Mouse (Mus musculus) forebrain, embryonic 10.5 days (tissue): ENCODE measurements around the gene Slc12a4. TPM values are rescaled to one million over a fixed set of nuclear protein-coding genes. Genes with fewer than 3 reads are reported as not detected.
"Not testable (repeated sequence)": the region's sequence is repeated elsewhere in the genome, so short reads cannot be mapped to it uniquely, and the experiment has no call there.

Experiments used
- DNase-seq: peaks from one replicate; pipeline ENCODE4 v3.0.0-alpha.2; 2017; ENCODE audit warnings: low spot score; ENCODE audit errors: extremely low spot score
- H3K27ac ChIP-seq: fragments of 300-500 bp; sonication (generic); 2 replicates; pipeline ENCODE4 v1.5.1; 2016; ENCODE audit warnings: mild to moderate bottlenecking
- H3K27me3 ChIP-seq: fragments of 300-500 bp; sonication (generic); 2 replicates; pipeline ENCODE4 v1.6.1; 2016; ENCODE audit warnings: mild to moderate bottlenecking; ENCODE audit not compliant: poor library complexity, severe bottlenecking
- H3K36me3 ChIP-seq: fragments of 300-500 bp; sonication (generic); replicated peaks from 2 replicates; pipeline ENCODE4 v1.6.1; 2016; ENCODE audit warnings: mild to moderate bottlenecking, moderate library complexity
- H3K4me1 ChIP-seq: fragments of 300-500 bp; sonication (generic); 2 replicates; pipeline ENCODE4 v1.6.1; 2016
- H3K4me3 ChIP-seq: fragments of 300-500 bp; sonication (generic); 2 replicates; pipeline ENCODE4 v1.5.1; 2016; ENCODE audit warnings: mild to moderate bottlenecking, moderate library complexity
- H3K9me3 ChIP-seq: fragments of 300-500 bp; sonication (generic); 2 replicates; pipeline ENCODE4 v1.6.1; 2016; ENCODE audit warnings: mild to moderate bottlenecking, moderate library complexity
- WGBS: fragments of 180-500 bp; shearing (Covaris S2); methylation state at CpG from one replicate; pipeline ENCODE4 v1.1.7; 2016; 5-methylcytosine and 5-hydroxymethylcytosine counted together
- polyA plus RNA-seq: library from polyadenylated mRNA; unstranded; fragments of >200 nt; fragmentation: Nextera tagmentation; extraction: Ambion mirVana; gene quantifications from 2 replicates; pipeline ENCODE4 v1.2.1, GENCODE M21; 2016

Slc12a4 gene
- polyA plus RNA-seq, 1 experiment from 2014 or later = 14.9 TPM

DNA sequence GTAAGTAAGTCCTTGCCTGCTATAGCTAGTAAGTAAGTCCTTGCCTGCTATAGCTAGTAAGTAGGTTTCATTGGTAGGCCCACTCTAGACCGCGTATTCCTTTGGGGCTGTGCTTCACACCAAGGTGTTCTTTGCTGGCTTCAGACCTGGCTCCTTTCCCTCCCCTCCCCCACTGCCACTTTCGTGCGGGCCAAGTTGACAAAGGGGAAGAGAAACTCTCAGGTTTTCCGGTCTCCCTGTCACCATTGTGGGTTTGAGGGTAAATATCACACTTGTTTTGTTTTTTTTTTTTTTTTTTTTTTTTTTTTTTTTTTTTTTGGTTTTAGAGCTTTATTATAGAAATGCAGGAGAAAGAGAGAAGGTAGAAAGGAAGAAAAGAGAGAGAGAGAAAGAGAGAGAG is 26.6 kb upstream of the Slc12a4 start:
- no peaks in the 10 kb centered on the region for H3K36me3 ChIP-seq
- H3K4me1 ChIP-seq = peaks cover 9% of the 10 kb centered on the region; the same call in 1 of the 2 replicates
- WGBS = 70% methylated on average over 5 of the region's 5 CpGs
- no peak overlapping the region for H3K4me3 ChIP-seq
- 0 out of 2 replicates have a peak, but pooled peaks cover 5% of the 10 kb centered on the region for H3K27me3 ChIP-seq
- no peak for DNase-seq
- H3K9me3 ChIP-seq = no peaks in the 10 kb centered on the region
- H3K27ac ChIP-seq = no peak overlapping the region

DNA sequence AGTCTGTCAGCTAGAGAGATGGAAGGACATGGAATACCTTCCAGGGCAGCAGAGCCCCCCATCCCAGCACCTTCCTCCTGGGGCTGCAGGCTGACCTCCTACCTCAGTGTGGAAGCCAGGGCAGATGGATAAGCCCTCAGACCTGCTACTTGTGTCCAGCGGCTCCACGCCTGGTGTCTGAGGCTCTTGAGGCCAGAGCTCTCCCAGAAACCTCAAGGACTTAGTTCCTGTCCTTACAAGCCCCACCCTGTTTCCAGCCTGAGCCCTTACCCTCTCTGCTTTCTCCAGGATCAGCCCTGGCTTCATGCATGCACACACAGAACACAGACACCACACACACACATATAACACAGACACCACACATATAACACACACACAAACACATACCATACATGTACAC is 25.6 kb upstream of the Slc12a4 start:
- WGBS = 86% methylated on average over 2 of the region's 2 CpGs
- H3K4me1 ChIP-seq = peaks cover 9% of the 10 kb centered on the region; the same call in 1 of the 2 replicates
- H3K27me3 ChIP-seq = 0 out of 2 replicates have a peak, but pooled peaks cover 5% of the 10 kb centered on the region
- no peak for DNase-seq
- H3K36me3 ChIP-seq = no peaks in the 10 kb centered on the region
- peak overlapping the region; percentile 65 for H3K27ac ChIP-seq
- H3K9me3 ChIP-seq = no peaks in the 10 kb centered on the region
- H3K4me3 ChIP-seq = no peak overlapping the region

DNA sequence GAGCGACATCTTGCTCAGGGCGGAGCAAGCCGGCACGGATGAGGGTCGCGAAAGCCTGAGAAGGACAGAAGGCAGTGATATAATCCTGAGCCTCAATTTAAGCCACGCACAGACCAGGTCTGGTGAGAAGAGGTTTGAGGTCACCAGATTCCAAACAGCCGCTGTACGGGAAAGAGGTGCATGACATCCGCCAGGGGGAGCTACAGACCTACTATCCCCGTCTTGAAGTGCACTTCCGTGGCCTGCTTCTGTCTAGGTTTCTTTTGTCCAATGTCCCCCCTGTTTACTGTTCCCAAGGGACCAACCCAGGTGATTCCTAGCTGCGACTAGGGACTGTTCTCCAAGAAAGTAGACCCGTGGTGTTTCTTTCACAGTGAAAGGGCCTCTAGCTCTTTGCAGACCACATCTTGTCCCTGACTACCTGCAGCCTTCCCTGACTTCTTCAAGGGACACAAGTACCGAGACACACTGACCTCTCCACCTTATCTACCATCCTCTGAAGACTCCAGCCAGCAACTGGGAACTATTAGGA is 25.0 kb upstream of the Slc12a4 start, which contains the start of gene Dus2:
Gene Dus2 (plus strand): TSS at position 482 of the 532 bp plus-strand sequence.
- Histone ChIP-seq H3K4me1 (peaks cover 9% of the 10 kb centered on the region; the same call in 1 of the 2 replicates), H3K27me3 (0 out of 2 replicates have a peak, but pooled peaks cover 5% of the 10 kb centered on the region), H3K36me3 (no peaks in the 10 kb centered on the region), H3K4me3 (peak within 1 kb of the TSS; percentile 11; the same call in 1 of the 2 replicates), H3K27ac (peak within 1 kb of the TSS; percentile 65), H3K9me3 (no peaks in the 10 kb centered on the region)
- DNase-seq = peak; percentile 78
- WGBS = 11% methylated on average over 15 of the region's 15 CpGs

DNA sequence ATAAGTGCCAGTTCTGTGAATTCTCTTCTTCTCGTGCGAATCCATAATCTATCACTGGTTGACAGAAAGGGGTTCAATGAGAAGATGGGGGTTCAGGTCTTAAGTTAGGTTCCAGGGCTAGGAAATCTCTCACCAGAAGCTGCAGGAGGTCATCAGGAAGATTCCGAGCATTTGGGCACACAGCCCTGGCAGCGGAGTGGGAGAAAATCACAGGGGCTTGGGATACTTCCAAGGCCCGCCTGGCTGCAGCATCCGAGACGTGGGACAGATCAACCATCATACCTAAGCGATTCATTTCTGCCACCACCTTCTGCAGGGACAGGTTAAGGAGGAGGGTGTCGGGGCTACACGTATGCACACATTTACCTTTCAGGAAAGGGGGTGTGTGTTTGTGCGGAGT is 22.6 kb upstream of the Slc12a4 start:
- DNase-seq = no peak
- H3K27ac ChIP-seq = no peak overlapping the region
- no peaks in the 10 kb centered on the region for H3K36me3 ChIP-seq
- no peaks in the 10 kb centered on the region for H3K9me3 ChIP-seq
- H3K27me3 ChIP-seq = 0 out of 2 replicates have a peak, but pooled peaks cover 5% of the 10 kb centered on the region
- no peak overlapping the region for H3K4me3 ChIP-seq
- 87% methylated on average over 11 of the region's 11 CpGs for WGBS
- peaks cover 9% of the 10 kb centered on the region; the same call in 1 of the 2 replicates for H3K4me1 ChIP-seq

DNA sequence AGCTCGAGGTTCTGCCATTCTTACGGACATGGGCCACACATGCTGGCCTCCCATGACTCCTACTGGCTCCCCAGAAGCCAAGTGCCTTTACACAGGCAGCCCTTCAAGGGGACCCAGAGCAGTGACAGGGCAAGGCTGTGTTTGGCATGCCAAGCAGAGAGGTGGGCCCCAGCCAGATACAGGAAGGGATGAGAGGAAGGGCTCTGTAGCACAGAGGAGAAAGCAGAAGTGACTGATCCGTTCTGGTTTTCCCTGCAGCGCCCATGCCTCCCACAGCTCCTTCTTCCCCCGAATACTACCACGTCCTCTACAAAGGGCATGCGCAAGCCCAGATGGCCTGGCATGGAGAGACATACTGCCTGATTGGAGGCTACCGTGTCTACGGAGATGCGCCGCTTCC is 17.5 kb upstream of the Slc12a4 start:
- H3K9me3 ChIP-seq, DNase-seq, H3K4me3 ChIP-seq, H3K4me1 ChIP-seq, H3K27ac ChIP-seq, H3K36me3 ChIP-seq, H3K27me3 ChIP-seq: not testable (repeated sequence)
- WGBS = 88% methylated on average over 11 of the region's 11 CpGs

DNA sequence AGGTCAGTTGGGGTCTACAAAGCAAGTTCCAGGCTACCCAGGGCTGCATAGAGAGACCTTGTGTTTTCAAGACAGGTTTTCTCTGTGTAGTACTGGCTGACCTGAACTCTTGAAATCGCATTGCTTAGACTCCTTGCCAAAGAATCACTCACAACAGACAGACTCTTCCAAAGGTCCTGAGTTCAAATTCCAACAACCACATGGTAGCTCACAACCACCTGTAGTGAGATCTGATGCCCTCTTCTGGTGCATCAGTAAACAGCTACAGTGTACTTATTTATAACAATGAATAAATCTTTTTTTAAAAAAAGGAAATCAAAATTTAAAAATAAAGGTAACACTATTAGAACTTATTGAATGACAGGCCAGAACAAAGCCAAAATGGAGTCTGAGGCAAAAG is 15.2 kb upstream of the Slc12a4 start:
- H3K4me1 ChIP-seq = no peaks in the 10 kb centered on the region
- no peak overlapping the region for H3K4me3 ChIP-seq
- 79% methylated on average over 1 of the region's 1 CpGs for WGBS
- 0 out of 2 replicates have a peak, but pooled peaks cover 5% of the 10 kb centered on the region for H3K9me3 ChIP-seq
- H3K36me3 ChIP-seq = no peaks in the 10 kb centered on the region
- no peaks in the 10 kb centered on the region for H3K27me3 ChIP-seq
- H3K27ac ChIP-seq = no peak overlapping the region
- no peak for DNase-seq

DNA sequence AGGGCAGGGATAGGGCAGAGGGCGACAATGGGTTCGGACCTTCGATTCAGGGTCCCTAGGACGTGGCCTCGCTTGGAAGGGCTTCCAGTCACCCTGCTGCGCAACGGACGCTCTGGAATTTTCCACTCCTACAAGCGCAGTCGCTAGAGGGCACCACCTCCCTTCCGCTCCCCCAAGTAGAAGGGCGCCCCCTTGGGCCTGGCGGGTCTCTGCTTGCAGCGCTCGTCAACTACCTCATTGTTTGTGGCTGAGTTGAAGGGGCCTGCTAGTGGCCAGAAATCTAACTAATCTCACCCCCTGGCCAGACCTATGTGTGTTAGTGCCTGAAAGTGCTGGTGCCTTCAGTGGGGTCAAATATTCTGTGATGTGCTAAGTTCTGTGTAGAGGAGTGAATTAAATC is 13.4 kb upstream of the Slc12a4 start, which contains the start of gene Dpep3:
Gene Dpep3 (minus strand): TSS at position 105 of the 400 bp plus-strand sequence.
- 88% methylated on average over 15 of the region's 15 CpGs for WGBS

DNA sequence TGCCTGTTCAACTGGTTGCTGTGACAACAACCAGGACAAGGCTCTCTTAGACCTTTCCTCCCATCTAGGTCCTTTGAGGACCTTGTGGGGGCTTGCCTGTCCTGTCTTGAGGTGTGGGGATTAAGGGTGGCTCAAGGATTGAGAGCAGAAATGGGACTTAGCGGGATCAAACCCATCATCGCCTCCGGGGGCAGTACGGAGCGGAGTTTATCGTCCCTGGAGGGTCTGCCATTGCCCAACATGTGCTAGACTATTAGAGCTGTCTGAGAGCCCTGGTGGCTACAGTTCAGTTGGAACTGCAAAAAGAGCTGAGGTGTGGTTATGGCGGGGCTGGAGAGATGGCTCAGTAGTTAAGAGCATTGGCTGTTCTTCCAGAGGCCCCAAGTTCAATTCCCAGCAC is 9.5 kb upstream of the Slc12a4 start:
- H3K27ac ChIP-seq = no peak overlapping the region
- H3K4me1 ChIP-seq = no peaks in the 10 kb centered on the region
- 0 out of 2 replicates have a peak, but pooled peaks cover 5% of the 10 kb centered on the region for H3K9me3 ChIP-seq
- no peak overlapping the region for H3K4me3 ChIP-seq
- no peaks in the 10 kb centered on the region for H3K36me3 ChIP-seq
- H3K27me3 ChIP-seq = no peaks in the 10 kb centered on the region
- 68% methylated on average over 7 of the region's 7 CpGs for WGBS
- DNase-seq = no peak

More for the DNA sequence above, 13.4 kb upstream of the Slc12a4 start, which contains the start of gene Dpep3:
- no peak for DNase-seq
- Histone ChIP-seq H3K27ac (no peak within 1 kb of the TSS), H3K4me1 (no peaks in the 10 kb centered on the region), H3K36me3 (no peaks in the 10 kb centered on the region), H3K9me3 (0 out of 2 replicates have a peak, but pooled peaks cover 5% of the 10 kb centered on the region), H3K4me3 (no peak within 1 kb of the TSS), H3K27me3 (no peaks in the 10 kb centered on the region)

DNA sequence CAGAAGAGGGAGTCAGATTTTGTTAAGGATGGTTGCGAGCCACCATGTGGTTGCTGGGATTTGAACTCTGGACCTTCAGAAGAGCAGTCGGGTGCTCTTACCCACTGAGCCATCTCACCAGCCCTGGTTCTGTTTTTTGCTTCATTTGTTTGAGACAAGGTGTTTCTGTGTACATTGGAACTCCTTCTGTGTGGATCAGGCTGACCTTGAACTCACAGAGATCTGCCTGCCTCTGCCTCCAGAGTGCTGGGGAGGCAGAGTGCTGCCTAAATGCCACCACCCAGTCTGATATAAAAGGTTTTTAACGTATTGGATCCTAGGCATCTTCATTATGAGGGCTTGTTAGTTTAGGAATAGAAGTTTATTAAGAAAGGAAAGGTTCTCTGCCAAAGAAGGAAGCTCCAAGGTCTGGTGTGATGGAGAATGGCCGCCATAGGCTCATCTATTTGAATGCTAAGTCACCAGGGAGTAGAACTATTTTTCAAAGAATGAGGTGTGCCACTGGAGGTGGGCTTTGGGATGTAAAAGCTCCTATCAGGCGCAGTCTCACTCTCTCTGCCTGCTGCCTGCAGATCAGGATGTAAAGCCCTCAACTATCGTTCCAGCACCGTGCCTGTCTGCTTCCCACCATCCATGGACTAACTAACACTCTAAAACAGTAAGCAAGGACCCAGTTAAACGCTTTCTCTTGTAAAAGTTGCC is 5.3 kb upstream of the Slc12a4 start:
- Histone ChIP-seq H3K27ac (no peak overlapping the region), H3K27me3 (peaks cover 25% of the 10 kb centered on the region), H3K4me3 (no peak overlapping the region), H3K4me1 (peaks cover 12% of the 10 kb centered on the region), H3K9me3 (no peaks in the 10 kb centered on the region), H3K36me3 (no peaks in the 10 kb centered on the region)
- WGBS = 78% methylated on average over 8 of the region's 8 CpGs
- no peak for DNase-seq

DNA sequence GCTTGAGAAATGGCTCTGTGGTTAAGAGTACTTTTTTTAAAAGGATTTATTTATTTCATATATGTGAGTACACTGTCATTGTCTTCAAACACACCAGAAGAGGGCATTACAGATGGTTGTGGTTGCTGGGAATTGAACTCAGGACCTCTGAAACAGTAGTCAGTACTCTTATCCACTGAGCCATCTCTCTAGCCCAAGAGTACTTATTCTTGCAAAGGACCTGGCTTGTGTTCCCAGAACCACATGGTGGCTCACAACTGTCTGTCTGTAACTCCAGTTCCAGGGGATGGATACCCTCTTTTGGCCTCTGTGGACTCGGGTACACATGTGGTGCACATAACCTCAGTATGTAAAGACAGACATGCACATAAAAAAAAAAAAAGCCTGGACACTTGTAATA is 3.5 kb upstream of the Slc12a4 start:
- Histone ChIP-seq H3K4me1 (peaks cover 30% of the 10 kb centered on the region), H3K4me3 (no peak overlapping the region), H3K9me3 (no peaks in the 10 kb centered on the region), H3K36me3 (no peaks in the 10 kb centered on the region), H3K27ac (no peak overlapping the region), H3K27me3 (peaks cover 43% of the 10 kb centered on the region)
- DNase-seq = no peak
- WGBS = 76% methylated on average over 1 of the region's 1 CpGs

DNA sequence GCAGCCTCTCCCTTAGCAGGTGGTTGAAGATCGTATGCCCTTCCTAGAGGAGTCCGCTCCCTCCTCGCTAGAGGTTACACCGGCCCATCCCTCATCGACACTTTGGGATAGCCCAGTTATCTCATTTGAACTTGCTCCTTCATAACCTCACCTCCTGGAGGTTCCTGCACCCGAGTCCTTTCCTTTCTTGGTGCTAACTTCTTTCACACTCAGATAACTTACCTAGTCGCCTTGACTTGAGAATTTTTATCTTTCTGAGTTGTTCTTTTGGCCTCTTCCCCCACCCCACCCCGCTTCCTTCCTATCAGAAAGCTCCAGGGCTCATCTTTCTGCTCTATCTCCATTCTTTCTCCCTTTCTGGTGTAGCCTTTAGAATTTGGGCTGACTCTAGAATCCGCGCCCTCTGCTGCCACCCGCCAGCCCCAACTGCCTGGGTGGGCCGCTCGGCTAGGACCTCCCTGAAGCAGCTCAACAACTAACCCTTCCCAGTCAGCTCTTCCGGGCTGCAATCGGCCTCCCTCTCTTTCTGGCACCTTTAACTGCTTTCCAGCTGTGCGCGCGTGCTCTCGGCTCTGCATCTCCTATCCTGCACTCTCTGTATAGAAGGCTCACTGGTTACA is 905 bp upstream of the Slc12a4 start:
- peak overlapping the region; percentile 48; the same call in 1 of the 2 replicates for H3K27ac ChIP-seq
- peaks cover 36% of the 10 kb centered on the region for H3K4me1 ChIP-seq
- peak; percentile 60 for DNase-seq
- peak overlapping the region; percentile 70 for H3K4me3 ChIP-seq
- no peaks in the 10 kb centered on the region for H3K36me3 ChIP-seq
- H3K27me3 ChIP-seq = peaks cover 50% of the 10 kb centered on the region
- no peaks in the 10 kb centered on the region for H3K9me3 ChIP-seq
- 8% methylated on average over 19 of the region's 19 CpGs for WGBS

DNA sequence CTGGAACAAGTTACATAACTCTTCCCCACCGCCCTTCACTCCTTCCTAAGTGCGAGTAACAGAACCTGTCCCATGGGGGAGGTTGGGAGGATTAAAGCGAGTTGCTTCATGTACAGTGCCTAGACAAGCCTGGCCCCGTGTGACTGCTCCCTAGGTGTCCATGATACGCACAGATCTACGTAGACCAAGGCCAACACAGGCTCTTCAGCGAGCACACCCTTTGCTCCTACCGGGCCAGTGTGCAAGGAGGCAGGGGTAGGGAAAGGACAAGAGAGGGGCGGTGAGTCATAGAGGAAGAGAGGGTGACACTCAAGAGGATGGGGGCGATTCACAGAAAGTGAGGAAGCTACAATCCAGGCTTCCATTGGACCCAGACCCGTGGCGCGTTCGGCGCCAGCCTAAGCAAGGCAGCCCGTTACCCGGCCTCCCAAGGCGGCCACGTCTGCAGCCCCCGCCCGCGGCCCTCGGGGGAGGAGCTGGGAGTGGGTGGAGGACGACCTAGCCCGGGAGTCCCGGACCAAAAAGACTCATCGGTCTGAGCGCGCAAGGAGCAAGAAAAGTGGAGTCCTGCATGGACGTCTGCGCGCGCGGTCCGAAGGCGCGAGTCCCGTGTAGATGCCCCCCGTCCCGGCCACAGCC is 512 bp downstream of the Slc12a4 start:
- DNase-seq = peak; percentile 32

More for the DNA sequence above, 512 bp downstream of the Slc12a4 start:
- 4% methylated on average over 40 of the region's 40 CpGs for WGBS
- peaks cover 50% of the 10 kb centered on the region for H3K27me3 ChIP-seq
- H3K4me1 ChIP-seq = peaks cover 39% of the 10 kb centered on the region
- no peaks in the 10 kb centered on the region for H3K9me3 ChIP-seq
- no peaks in the 10 kb centered on the region for H3K36me3 ChIP-seq
- H3K4me3 ChIP-seq = peak overlapping the region; percentile 70
- peak overlapping the region; percentile 84 for H3K27ac ChIP-seq
